Mouse (Mus musculus) macrophage (primary cell): ENCODE data around the gene Olfr707. TPM values are rescaled to one million over a fixed set of nuclear protein-coding genes. Genes with fewer than 3 reads are reported as not detected.
"Not testable (repeated sequence)": the region's sequence is repeated elsewhere in the genome, so short reads cannot be mapped to it uniquely, and the experiment has no call there.

ENCODE experiments used
- H3K27ac ChIP-seq: fragments of 350-480 bp; formaldehyde crosslinking; 2 replicates; pipeline ENCODE4 v1.9.0; 2021
- H3K36me3 ChIP-seq: fragments of 350-480 bp; formaldehyde crosslinking; 2 replicates; pipeline ENCODE4 v1.9.0; 2021; ENCODE audit errors: inconsistent target
- H3K4me3 ChIP-seq: fragments of 350-480 bp; formaldehyde crosslinking; 2 replicates; pipeline ENCODE4 v1.9.0; 2021; ENCODE audit errors: inconsistent target
- H3K79me2 ChIP-seq: fragments of 350-480 bp; formaldehyde crosslinking; 2 replicates; pipeline ENCODE4 v1.9.0; 2021; ENCODE audit errors: inconsistent target
- WGBS: methylation state at CpG from one replicate; pipeline ENCODE4 v1.1.7; 2026; ENCODE audit warnings: inconsistent platforms; ENCODE audit not compliant: missing documents; 5-methylcytosine and 5-hydroxymethylcytosine counted together
- polyA plus RNA-seq: library from polyadenylated mRNA; stranded (reverse); fragments of 250-400 nt; gene quantifications from 3 replicates; pipeline ENCODE4 v1.2.4, GENCODE M21; 2018; ENCODE audit warnings: inconsistent platforms
- total RNA-seq, 78 experiments: library from RNA; depleted of rRNA; stranded (reverse); fragments of 250-400 nt; gene quantifications; 1 replicate in 9 of 78; 2 replicates in 24 of 78; 3 replicates in 43 of 78; 4 replicates in 2 of 78; pipeline ENCODE4 v1.2.4; 2018; ENCODE audit warnings: inconsistent platforms in 56 of 78

Olfr707 gene
- total RNA-seq (2018; cell fraction: chromatin; rRNA removed) = not detected
- total RNA-seq (2018; cell fraction: cytosol; rRNA removed) = not detected
- total RNA-seq (2018; cell fraction: nucleus; rRNA removed) = not detected
- polyA plus RNA-seq = not detected in 3 replicates

DNA sequence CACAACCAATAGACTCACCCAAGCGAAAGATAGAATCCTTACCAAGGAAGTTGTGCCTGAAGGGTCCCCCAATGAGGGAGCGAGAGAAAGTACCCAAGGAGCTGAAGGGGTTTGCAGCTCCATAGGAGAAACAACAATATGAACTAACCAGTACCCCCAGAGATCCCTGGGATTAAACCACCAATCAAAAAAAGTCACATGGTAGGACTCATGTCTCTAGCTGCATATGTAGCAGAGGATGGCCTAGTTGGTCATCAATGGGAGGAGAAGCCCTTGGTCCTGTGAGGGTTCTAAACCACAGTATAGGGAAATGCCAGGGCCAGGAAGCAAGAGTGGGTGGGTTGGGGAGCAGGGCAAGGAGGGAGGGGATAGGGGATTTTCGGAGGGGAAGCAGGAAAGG is at the start of gene Olfr707:
TSS of gene Olfr707 (minus strand) at position 101 of the 400 bp plus-strand sequence.
- H3K79me2 ChIP-seq, H3K36me3 ChIP-seq: not testable (repeated sequence)
- 91% methylated on average over 3 of the region's 3 CpGs for WGBS

DNA sequence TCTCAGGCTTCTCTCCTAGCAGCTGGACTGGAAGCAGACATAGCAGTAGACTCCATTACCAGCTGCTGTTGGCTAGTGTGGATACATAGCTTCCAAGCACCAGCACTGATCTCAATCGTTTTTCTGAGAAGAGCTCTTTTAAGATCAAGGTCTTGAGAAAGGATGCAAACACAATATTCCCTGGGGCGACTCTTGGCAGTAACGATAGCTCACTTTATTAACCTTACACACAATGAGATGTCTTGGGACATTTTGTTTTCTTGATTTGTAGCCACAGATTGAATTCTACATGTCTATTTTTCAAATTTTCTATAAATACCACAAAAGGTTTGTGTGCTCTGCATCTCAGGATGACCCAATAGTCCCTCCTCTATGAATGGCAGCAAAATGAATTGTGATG is 47.2 kb upstream of the Olfr707 start, which contains the start of gene Olfr710:
TSS of gene Olfr710 (minus strand) at position 101 of the 400 bp plus-strand sequence.
- Histone ChIP-seq H3K4me3 (no peak within 1 kb of the TSS), H3K36me3 (no peaks in the 10 kb centered on the region), H3K79me2 (no peaks in the 10 kb centered on the region), H3K27ac (no peak within 1 kb of the TSS)
- 86% methylated on average over 3 of the region's 3 CpGs for WGBS

More for the DNA sequence above, at the start of gene Olfr707:
- not testable (repeated sequence) for H3K27ac ChIP-seq, H3K4me3 ChIP-seq

- no peaks in the 10 kb centered on the region for H3K36me3 ChIP-seq
- H3K4me3 ChIP-seq = no peak within 1 kb of the TSS
- H3K79me2 ChIP-seq = no peaks in the 10 kb centered on the region
- no peak within 1 kb of the TSS for H3K27ac ChIP-seq
Measured at GRCm38 (mm10) chr7:106932119-106932518, 31.1 kb upstream of the Olfr707 start, which contains the start of gene Olfr709-ps1. Olfr709-ps1 (minus strand) TSS chr7:106932219.

DNA sequence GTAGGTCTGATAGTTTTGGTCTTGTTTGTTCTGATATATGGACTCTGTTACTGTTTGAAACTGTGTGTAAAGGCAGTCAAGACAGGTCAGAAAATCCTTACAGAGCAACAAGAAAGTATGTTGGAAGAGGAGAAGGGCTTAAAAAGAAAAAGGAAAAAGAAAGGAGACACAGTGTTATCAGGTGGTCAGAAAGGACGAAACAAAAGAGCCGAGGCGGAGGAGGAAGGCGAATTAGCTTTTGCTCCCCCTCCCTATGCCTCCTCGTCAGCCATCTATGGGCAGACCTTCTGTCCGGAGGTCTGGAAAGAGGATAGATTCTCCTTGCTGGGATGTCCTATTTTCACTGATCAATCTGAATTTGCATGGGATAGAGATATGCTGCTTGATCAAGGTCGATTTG is 19.9 kb upstream of the Olfr707 start:
- 83% methylated on average over 2 of the region's 7 CpGs for WGBS
- not testable (repeated sequence) for H3K79me2 ChIP-seq, H3K36me3 ChIP-seq, H3K27ac ChIP-seq, H3K4me3 ChIP-seq

GRCm38 (mm10) chr7:106907676-106908075 is 6.6 kb upstream of the Olfr707 start, which contains the start of gene Olfr1532-ps1:
Olfr1532-ps1 (plus strand) TSS chr7:106908001.
- Histone ChIP-seq H3K36me3 (no peaks in the 10 kb centered on the region), H3K27ac (no peak within 1 kb of the TSS), H3K4me3 (no peak within 1 kb of the TSS), H3K79me2 (no peaks in the 10 kb centered on the region)
- 60% methylated on average over 2 of the region's 2 CpGs for WGBS

DNA sequence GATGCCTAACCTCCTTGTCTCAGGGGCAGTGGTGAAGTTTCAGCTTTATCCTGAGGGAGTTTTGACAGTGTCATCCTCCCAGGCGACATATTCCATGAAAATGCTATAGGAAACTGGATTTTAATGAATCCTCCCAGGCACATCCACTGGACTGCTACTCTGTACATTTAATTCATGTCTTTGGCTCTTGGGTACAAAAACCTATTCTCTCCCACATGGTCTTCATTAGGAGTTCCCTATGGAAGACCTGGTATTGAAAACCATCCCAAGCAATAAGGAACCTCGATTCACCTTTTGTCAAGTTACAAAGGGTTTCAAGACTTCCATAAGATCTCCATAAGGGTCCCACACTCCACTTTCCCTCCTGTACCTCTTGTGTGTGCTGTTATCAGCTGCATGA is 13.0 kb downstream of the Olfr707 start, which contains the start of gene Olfr706:
TSS of gene Olfr706 (minus strand) at position 101 of the 400 bp plus-strand sequence.
- H3K4me3 ChIP-seq = no peak within 1 kb of the TSS
- no peaks in the 10 kb centered on the region for H3K79me2 ChIP-seq
- 96% methylated on average over 2 of the region's 2 CpGs for WGBS
- no peak within 1 kb of the TSS for H3K27ac ChIP-seq
- H3K36me3 ChIP-seq = no peaks in the 10 kb centered on the region

- H3K27ac ChIP-seq = no peak within 1 kb of the TSS
- H3K4me3 ChIP-seq = no peak within 1 kb of the TSS
- no peaks in the 10 kb centered on the region for H3K36me3 ChIP-seq
- WGBS = 86% methylated on average over 3 of the region's 3 CpGs
- H3K79me2 ChIP-seq = no peaks in the 10 kb centered on the region
Measured at GRCm38 (mm10) chr7:106876791-106877190, 24.2 kb downstream of the Olfr707 start, which contains the start of gene Olfr705. Olfr705 (minus strand) TSS chr7:106876891.

DNA sequence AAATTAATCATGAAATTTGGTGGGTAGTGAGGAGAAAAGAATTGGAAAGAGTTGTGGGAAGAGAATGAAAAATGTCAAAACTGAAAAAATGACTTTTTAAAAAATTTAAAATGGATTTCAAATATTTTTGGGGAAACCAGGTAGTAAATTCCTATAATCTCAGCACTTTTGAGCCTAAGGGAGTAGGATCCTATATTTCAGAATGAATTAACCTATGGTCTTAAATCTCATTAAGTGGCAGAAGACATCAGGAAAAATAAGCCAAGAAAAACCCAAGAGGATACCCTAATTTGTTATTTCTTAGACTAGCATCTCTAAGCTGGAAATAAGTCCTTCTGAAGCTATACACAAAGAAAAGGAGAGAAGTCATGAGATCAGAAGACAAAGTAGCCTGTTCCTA is 38.2 kb downstream of the Olfr707 start, which contains the start of gene Olfr704:
TSS of gene Olfr704 (plus strand) at position 301 of the 400 bp plus-strand sequence.
- H3K36me3 ChIP-seq = no peaks in the 10 kb centered on the region
- no peak within 1 kb of the TSS for H3K27ac ChIP-seq
- H3K4me3 ChIP-seq = no peak within 1 kb of the TSS
- no peaks in the 10 kb centered on the region for H3K79me2 ChIP-seq

- no peak within 1 kb of the TSS for H3K4me3 ChIP-seq
- no peaks in the 10 kb centered on the region for H3K36me3 ChIP-seq
- H3K79me2 ChIP-seq = no peaks in the 10 kb centered on the region
- H3K27ac ChIP-seq = no peak within 1 kb of the TSS
- WGBS = 91% methylated on average over 2 of the region's 2 CpGs
Measured at GRCm38 (mm10) chr7:106843060-106843459, 58.0 kb downstream of the Olfr707 start, which contains the start of gene Olfr703. Olfr703 (plus strand) TSS chr7:106843360.

Other genes starting within 250 kb of the Olfr707 start
- gene Olfr693, start 220.7 kb downstream of the Olfr707 start, polyA plus RNA-seq = not detected in 3 replicates
- gene Olfr694, start 209.4 kb downstream of the Olfr707 start, polyA plus RNA-seq = not detected in 3 replicates
- gene Olfr695, start 184.8 kb downstream of the Olfr707 start, polyA plus RNA-seq = not detected in 3 replicates
- not detected in 3 replicates for gene Olfr697, start 158.8 kb downstream of the Olfr707 start, polyA plus RNA-seq
- gene Olfr698, start 145.8 kb downstream of the Olfr707 start, polyA plus RNA-seq = not detected in 3 replicates
- gene Olfr699, start 108.0 kb downstream of the Olfr707 start, polyA plus RNA-seq = not detected in 3 replicates
- gene Olfr700, start 92.4 kb downstream of the Olfr707 start, polyA plus RNA-seq = not detected in 3 replicates
- gene Olfr701, start 87.1 kb downstream of the Olfr707 start, polyA plus RNA-seq = not detected in 3 replicates
- not detected in 3 replicates for gene Olfr702, start 67.3 kb downstream of the Olfr707 start, polyA plus RNA-seq
- not detected in 3 replicates for gene Olfr703, start 57.9 kb downstream of the Olfr707 start, polyA plus RNA-seq
- not detected in 3 replicates for gene Olfr704, start 38.1 kb downstream of the Olfr707 start, polyA plus RNA-seq
- gene Olfr705, start 24.4 kb downstream of the Olfr707 start, polyA plus RNA-seq = not detected in 3 replicates
- not detected in 3 replicates for gene Olfr706, start 13.1 kb downstream of the Olfr707 start, polyA plus RNA-seq
- gene Olfr1532-ps1, start 6.8 kb upstream of the Olfr707 start, polyA plus RNA-seq = not detected in 3 replicates
- gene Olfr709-ps1, start 31.0 kb upstream of the Olfr707 start, polyA plus RNA-seq = not detected in 3 replicates
- gene Olfr710, start 47.1 kb upstream of the Olfr707 start, polyA plus RNA-seq = not detected in 3 replicates
- gene Olfr6, start 62.7 kb upstream of the Olfr707 start, polyA plus RNA-seq = not detected in 3 replicates
- gene Olfr711, start 74.2 kb upstream of the Olfr707 start, polyA plus RNA-seq = not detected in 3 replicates
- not detected in 3 replicates for gene Olfr2, start 104.8 kb upstream of the Olfr707 start, polyA plus RNA-seq
- not detected in 3 replicates for gene Olfr713, start 129.9 kb upstream of the Olfr707 start, polyA plus RNA-seq
- not detected in 3 replicates for gene Olfr714, start 169.7 kb upstream of the Olfr707 start, polyA plus RNA-seq
- gene Olfr17, start 192.0 kb upstream of the Olfr707 start, polyA plus RNA-seq = not detected in 3 replicates
- not detected in 3 replicates for gene Olfr715b, start 209.1 kb upstream of the Olfr707 start, polyA plus RNA-seq
- gene Olfr715, start 229.8 kb upstream of the Olfr707 start, polyA plus RNA-seq = not detected in 3 replicates
- gene Olfr716, start 237.1 kb upstream of the Olfr707 start, polyA plus RNA-seq = not detected in 3 replicates